ENCODE assay signal across 8 mouse cellular contexts in the genomic region with DNA sequence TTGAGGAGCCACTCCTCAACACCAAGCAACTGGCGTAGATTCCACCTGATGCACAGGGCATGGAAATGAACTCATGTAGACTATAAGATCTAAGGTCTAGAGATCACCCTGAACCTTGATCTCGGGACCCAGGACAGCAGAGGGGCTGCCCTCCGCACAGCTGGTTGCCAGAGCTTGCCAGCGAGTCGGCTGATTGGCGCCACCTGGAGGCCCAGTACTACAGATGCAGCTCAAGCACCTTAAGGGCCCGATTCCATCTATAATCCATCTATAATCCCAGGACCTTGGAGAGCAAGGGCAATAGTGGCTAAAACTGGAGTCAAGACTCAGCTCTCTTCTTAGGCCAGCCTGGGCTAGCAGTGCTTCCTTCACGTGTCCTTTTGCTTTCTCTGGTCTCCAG. TPM values are rescaled to one million over a fixed set of nuclear protein-coding genes. Genes with fewer than 3 reads are reported as not detected.
A peak's percentile ranks its signal among the peaks of the same experiment; 100 is the strongest.
DNase-seq lines count a peak whose midpoint lies in the region; ATAC-seq and TF ChIP-seq lines count a peak whose summit lies in the region.

No protein-coding gene starts in this region.

- TF ChIP-seq POLR2A in thymus, adult 2 months (IDR thresholded peaks at IDR 0.05; ENCODE audit: control insufficient read depth, extremely low read depth, insufficient read depth, low read length, poor library complexity): no peak

- peaks cover 13% of the 10 kb centered on the region for H3K4me1 ChIP-seq in thymus, adult 2 months (replicated peaks; ENCODE audit: control insufficient read depth, insufficient read depth, low read length)
- no peaks in the 10 kb centered on the region for H3K4me1 ChIP-seq in lung, embryonic 14.5 days (ENCODE audit: insufficient read depth)

- H3K36me3 ChIP-seq in thymus, adult 2 months (ENCODE audit: control insufficient read depth, insufficient read depth, low read length): no peaks in the 10 kb centered on the region
- H3K36me3 ChIP-seq in lung, embryonic 14.5 days (ENCODE audit: insufficient read depth): no peaks in the 10 kb centered on the region

- peak; percentile 81; the same call in 1 of the 2 replicates for TF ChIP-seq CTCF in thymus, adult 2 months (IDR thresholded peaks at IDR 0.05; ENCODE audit: borderline replicate concordance, control insufficient read depth, extremely low read depth, insufficient read depth, low read length, poor library complexity)
- peak; percentile 91 for TF ChIP-seq CTCF in lung, embryonic 14.5 days (IDR thresholded peaks at IDR 0.05; ENCODE audit: low read depth)

- H3K9me3 ChIP-seq in lung, embryonic 14.5 days (ENCODE audit: low read depth, low read length): no peaks in the 10 kb centered on the region

- peak overlapping the region; percentile 75 for H3K4me2 ChIP-seq in lung, embryonic 14.5 days

- no peak overlapping the region for H3K4me3 ChIP-seq in thymus, adult 2 months (ENCODE audit: control insufficient read depth, insufficient read depth, low read length)
- peak overlapping the region; percentile 49; the same call in 1 of the 2 replicates for H3K4me3 ChIP-seq in lung, embryonic 14.5 days (ENCODE audit: low read depth, low read length)

- 3% methylated on average over 8 of the region's 8 CpGs for WGBS in thymus, adult 2 months
- WGBS in lung, embryonic 14.5 days: 2% methylated on average over 8 of the region's 8 CpGs

- H3K27ac ChIP-seq in thymus, adult 2 months (ENCODE audit: control insufficient read depth, insufficient read depth, low read length): no peak overlapping the region
- H3K27ac ChIP-seq in lung, embryonic 14.5 days (ENCODE audit: low read depth): no peak overlapping the region

- peaks cover 3% of the 10 kb centered on the region; the same call in 1 of the 2 replicates for H3K27me3 ChIP-seq in thymus, adult 2 months (ENCODE audit: control insufficient read depth, insufficient read depth, low read length)
- H3K27me3 ChIP-seq in lung, embryonic 14.5 days (ENCODE audit: insufficient read depth, low read length): peaks cover 44% of the 10 kb centered on the region

- no peak overlapping the region for H3K9ac ChIP-seq in lung, embryonic 14.5 days

- ATAC-seq in granulocyte monocyte progenitor cell, adult 5-6 weeks (replicated peaks; ENCODE audit: poor library complexity, severe bottlenecking): peak; percentile 77
- ATAC-seq in lung, embryonic 14.5 days (ENCODE audit: insufficient read depth): peak; percentile 42

- DNase-seq in thymus, adult 2 months: peak; percentile 74
- no peak for DNase-seq in thymus, adult 18-20 months
- peak; percentile 40 for DNase-seq in c-Kit-positive CD71-positive TER-119-positive erythroid progenitor cells, embryonic 14.5 days (ENCODE audit: low spot score)
- DNase-seq in kidney, adult 18-20 months: peak; percentile 71
- DNase-seq in lung, embryonic 14.5 days: peak; percentile 86
- DNase-seq in ovary, postnatal 36 days (ENCODE audit: low spot score): peak; percentile 80
- DNase-seq in thymus, postnatal 4 days: peak; percentile 93

RNA-seq across cellular contexts. Expression of a gene that starts 0.9 kb away (rescaled TPM):
- polyA plus RNA-seq in thymus, adult 2 months (2012; rRNA removed): 1.3 and 1.5 TPM in 2 replicates
- not detected in 2 replicates for total RNA-seq in granulocyte monocyte progenitor cell, adult 5-6 weeks (2014; fragmentation: Nextera tagmentation)
- total RNA-seq in granulocyte monocyte progenitor cell, adult 5-6 weeks (2017): 0.04 TPM in 1 of 2 replicates, not detected in the other
- polyA plus RNA-seq in lung, embryonic 14.5 days (2014; fragmentation: Nextera tagmentation; extraction: Ambion mirVana): 11.1 and 12.0 TPM in 2 replicates

RNA-seq across cellular contexts. Expression of a gene that starts 26.5 kb away (rescaled TPM):
- polyA plus RNA-seq in thymus, adult 2 months (2012; rRNA removed): 219 and 275 TPM in 2 replicates
- 133 and 146 TPM in 2 replicates for total RNA-seq in granulocyte monocyte progenitor cell, adult 5-6 weeks (2014; fragmentation: Nextera tagmentation)
- total RNA-seq in granulocyte monocyte progenitor cell, adult 5-6 weeks (2017): 101 and 112 TPM in 2 replicates
- 2.3 and 2.8 TPM in 2 replicates for polyA plus RNA-seq in lung, embryonic 14.5 days (2014; fragmentation: Nextera tagmentation; extraction: Ambion mirVana)

RNA-seq across cellular contexts. Expression of a gene that starts 40.7 kb away (rescaled TPM):
- polyA plus RNA-seq in thymus, adult 2 months (2012; rRNA removed): 54.7 and 59.4 TPM in 2 replicates
- total RNA-seq in granulocyte monocyte progenitor cell, adult 5-6 weeks (2014; fragmentation: Nextera tagmentation): 35.6 and 48.5 TPM in 2 replicates
- total RNA-seq in granulocyte monocyte progenitor cell, adult 5-6 weeks (2017): 18.3 and 20.3 TPM in 2 replicates
- 46.3 and 46.7 TPM in 2 replicates for polyA plus RNA-seq in lung, embryonic 14.5 days (2014; fragmentation: Nextera tagmentation; extraction: Ambion mirVana)

Comparison
In these comparisons a context has a peak if more than half of its experiments do, and no peak if none do; other contexts are left out.
1. DNase-seq: peak in thymus, adult 2 months (single experiment), c-Kit-positive CD71-positive TER-119-positive erythroid progenitor cells, embryonic 14.5 days (single experiment), kidney, adult 18-20 months (single experiment), lung, embryonic 14.5 days (single experiment), ovary, postnatal 36 days (single experiment) and thymus, postnatal 4 days (single experiment); none in thymus, adult 18-20 months (0 of 2).
2. RNA of a gene that starts 26.5 kb away (polyA plus RNA-seq): 219 to 275 TPM in thymus, adult 2 months; 2.3 to 2.8 TPM in lung, embryonic 14.5 days; every median in the first group is over 10 times any median in the second.